Mouse (Mus musculus) ZHBTc4 (cell line): Measurements from ENCODE around the gene Irs2.
A peak's percentile ranks its signal among the peaks of the same experiment; 100 is the strongest.

Source experiments
- DNase-seq: peaks from one replicate; pipeline ENCODE4 v3.0.0-alpha.2; 2011; ENCODE audit warnings: low read depth, low spot score

The Irs2 gene

GRCm38 (mm10) chr8:11008379-11008775 is at the start of gene Irs2:
Gene Irs2, minus strand, starts transcription at chr8:11008458.
- no peak for DNase-seq

GRCm38 (mm10) chr8:11056665-11057064 is 48.4 kb upstream of the Irs2 start:
- no peak for DNase-seq

- DNase-seq, result no peak
Measured at GRCm38 (mm10) chr8:11056175-11056563, 47.9 kb upstream of the Irs2 start.

- DNase-seq, result no peak
Measured at GRCm38 (mm10) chr8:11055557-11056174, 47.4 kb upstream of the Irs2 start.

- no peak for DNase-seq
Measured at GRCm38 (mm10) chr8:11049835-11050234, 41.6 kb upstream of the Irs2 start.

GRCm38 (mm10) chr8:11047812-11048211 is 39.6 kb upstream of the Irs2 start:
- DNase-seq, result no peak

- no peak for DNase-seq
Measured at GRCm38 (mm10) chr8:11044660-11045059, 36.4 kb upstream of the Irs2 start.

GRCm38 (mm10) chr8:11043591-11043990 is 35.3 kb upstream of the Irs2 start:
- DNase-seq, result no peak

- DNase-seq, result no peak
Measured at GRCm38 (mm10) chr8:11042872-11043587, 34.8 kb upstream of the Irs2 start.

GRCm38 (mm10) chr8:11040088-11040487 is 31.8 kb upstream of the Irs2 start:
- DNase-seq, result no peak

- DNase-seq, result no peak
Measured at GRCm38 (mm10) chr8:11038788-11039187, 30.5 kb upstream of the Irs2 start.

- no peak for DNase-seq
Measured at GRCm38 (mm10) chr8:11038367-11038766, 30.1 kb upstream of the Irs2 start.

- no peak for DNase-seq
Measured at GRCm38 (mm10) chr8:11036790-11037189, 28.5 kb upstream of the Irs2 start.

GRCm38 (mm10) chr8:11035628-11036416 is 27.6 kb upstream of the Irs2 start:
- peak; percentile 10 for DNase-seq

GRCm38 (mm10) chr8:11024871-11025270 is 16.6 kb upstream of the Irs2 start:
- DNase-seq, result no peak

GRCm38 (mm10) chr8:11020949-11021572 is 12.8 kb upstream of the Irs2 start:
- DNase-seq, result no peak

- no peak for DNase-seq
Measured at GRCm38 (mm10) chr8:11015622-11016021, 7.4 kb upstream of the Irs2 start.

GRCm38 (mm10) chr8:11013258-11013657 is 5.0 kb upstream of the Irs2 start:
- peak; percentile 39 for DNase-seq

- no peak for DNase-seq
Measured at GRCm38 (mm10) chr8:11011787-11012485, 3.7 kb upstream of the Irs2 start.

GRCm38 (mm10) chr8:11010913-11011605 is 2.8 kb upstream of the Irs2 start:
- DNase-seq, result no peak

- DNase-seq, result no peak
Measured at GRCm38 (mm10) chr8:11010398-11010797, 2.1 kb upstream of the Irs2 start.
